Mouse (Mus musculus) embryonic facial prominence, embryonic 14.5 days (tissue): ENCODE data around the gene Pde10a. TPM values are rescaled to one million over a fixed set of nuclear protein-coding genes. Genes with fewer than 3 reads are reported as not detected.

Source experiments
- ATAC-seq: fragments of 200-750 bp; cut with Nextera tagmentation; 2 replicates; pipeline ENCODE4 v1.8.0; 2017; ENCODE audit warnings: low read depth, moderate number of reproducible peaks, moderate TSS enrichment
- DNase-seq: peaks from one replicate; pipeline ENCODE4 v3.0.0-alpha.2; 2015; ENCODE audit warnings: low spot score
- H3K27ac ChIP-seq: fragments of 300-500 bp; sonication (generic); replicated peaks from 2 replicates; pipeline ENCODE4 v1.5.1; 2014; ENCODE audit warnings: low read depth, mild to moderate bottlenecking, low read length, moderate library complexity
- H3K27me3 ChIP-seq: fragments of 300-500 bp; sonication (generic); replicated peaks from 2 replicates; pipeline ENCODE4 v1.6.1; 2014; ENCODE audit warnings: low read length; ENCODE audit not compliant: control insufficient read depth, insufficient read depth
- H3K36me3 ChIP-seq: fragments of 300-500 bp; sonication (generic); 2 replicates; pipeline ENCODE4 v1.6.1; 2014; ENCODE audit warnings: low read length, mixed read lengths; ENCODE audit not compliant: control insufficient read depth, insufficient read depth
- H3K4me1 ChIP-seq: fragments of 300-500 bp; sonication (generic); 2 replicates; pipeline ENCODE4 v1.6.1; 2014; ENCODE audit warnings: antibody characterized with exemption, low read length; ENCODE audit not compliant: control insufficient read depth, insufficient read depth
- H3K4me2 ChIP-seq: fragments of 300-500 bp; sonication (generic); 2 replicates; pipeline ENCODE4 v1.6.1; 2014; ENCODE audit warnings: low read depth, mild to moderate bottlenecking, low read length, moderate library complexity, mixed read lengths
- H3K4me3 ChIP-seq: fragments of 300-500 bp; sonication (generic); 2 replicates; pipeline ENCODE4 v1.5.1; 2014; ENCODE audit warnings: low read depth, mild to moderate bottlenecking, low read length
- H3K9ac ChIP-seq: fragments of 300-500 bp; sonication (generic); 2 replicates; pipeline ENCODE4 v1.6.1; 2014; ENCODE audit warnings: low read depth, mild to moderate bottlenecking, low read length, moderate library complexity, mixed read lengths
- H3K9me3 ChIP-seq: fragments of 300-500 bp; sonication (generic); 2 replicates; pipeline ENCODE4 v1.6.1; 2016; ENCODE audit warnings: low read length; ENCODE audit not compliant: control insufficient read depth
- WGBS: fragments of 180-500 bp; shearing (Covaris S2); extraction: QIAGEN DNeasy Blood & Tissue Kit; methylation state at CpG from one replicate; pipeline ENCODE4 v1.1.7; 2014; 5-methylcytosine and 5-hydroxymethylcytosine counted together
- polyA plus RNA-seq: library from polyadenylated mRNA; unstranded; fragments of >200 nt; fragmentation: Nextera tagmentation; extraction: Ambion mirVana; gene quantifications from 2 replicates; pipeline ENCODE4 v1.2.1, GENCODE M21; 2014

Gene Pde10a
- polyA plus RNA-seq, 1 experiment from 2014 or later, result 2.3 TPM

GRCm38 (mm10) chr17:8892193-8892985, 367.2 kb downstream of the Pde10a start:
- Histone ChIP-seq H3K4me3 (no peak overlapping the region), H3K9ac (no peak overlapping the region), H3K36me3 (no peaks in the 10 kb centered on the region), H3K4me2 (no peak overlapping the region), H3K27ac (no peak overlapping the region), H3K27me3 (no peaks in the 10 kb centered on the region), H3K9me3 (no peaks in the 10 kb centered on the region), H3K4me1 (no peaks in the 10 kb centered on the region)
- ATAC-seq, result no peak
- DNase-seq, result no peak
- 71% methylated on average over 13 of the region's 13 CpGs for WGBS

GRCm38 (mm10) chr17:8895991-8896390, 370.8 kb downstream of the Pde10a start:
- Histone ChIP-seq H3K27ac (no peak overlapping the region), H3K4me2 (no peak overlapping the region), H3K36me3 (no peaks in the 10 kb centered on the region), H3K4me1 (no peaks in the 10 kb centered on the region), H3K9ac (no peak overlapping the region), H3K9me3 (no peaks in the 10 kb centered on the region), H3K27me3 (no peaks in the 10 kb centered on the region), H3K4me3 (no peak overlapping the region)
- DNase-seq (no peak), ATAC-seq (no peak)
- 63% methylated on average over 14 of the region's 14 CpGs for WGBS

GRCm38 (mm10) chr17:8897749-8898148, 372.6 kb downstream of the Pde10a start:
- 82% methylated on average over 10 of the region's 10 CpGs for WGBS
- Histone ChIP-seq H3K4me3 (no peak overlapping the region), H3K9ac (no peak overlapping the region), H3K27ac (no peak overlapping the region), H3K27me3 (no peaks in the 10 kb centered on the region), H3K4me2 (no peak overlapping the region), H3K4me1 (no peaks in the 10 kb centered on the region), H3K36me3 (no peaks in the 10 kb centered on the region), H3K9me3 (no peaks in the 10 kb centered on the region)
- ATAC-seq (no peak), DNase-seq (no peak)

- no peak for ATAC-seq
- H3K4me1 ChIP-seq, result no peaks in the 10 kb centered on the region
- H3K9me3 ChIP-seq, result no peaks in the 10 kb centered on the region
- 76% methylated on average over 8 of the region's 8 CpGs for WGBS
- H3K36me3 ChIP-seq, result no peaks in the 10 kb centered on the region
- DNase-seq, result no peak
- H3K27ac ChIP-seq, result no peak overlapping the region
- H3K9ac ChIP-seq, result no peak overlapping the region
- H3K4me2 ChIP-seq, result no peak overlapping the region
- H3K27me3 ChIP-seq, result no peaks in the 10 kb centered on the region
- H3K4me3 ChIP-seq, result no peak overlapping the region
Observed at GRCm38 (mm10) chr17:8898221-8898620, 373.0 kb downstream of the Pde10a start.

GRCm38 (mm10) chr17:8899212-8899611, 374.0 kb downstream of the Pde10a start:
- Histone ChIP-seq H3K4me1 (no peaks in the 10 kb centered on the region), H3K9me3 (no peaks in the 10 kb centered on the region), H3K9ac (no peak overlapping the region), H3K4me2 (no peak overlapping the region), H3K27me3 (no peaks in the 10 kb centered on the region), H3K4me3 (no peak overlapping the region), H3K27ac (no peak overlapping the region), H3K36me3 (no peaks in the 10 kb centered on the region)
- 85% methylated on average over 7 of the region's 7 CpGs for WGBS
- no peak for DNase-seq
- no peak for ATAC-seq

- WGBS, result 84% methylated on average over 5 of the region's 5 CpGs
- H3K4me3 ChIP-seq, result no peak overlapping the region
- H3K4me2 ChIP-seq, result no peak overlapping the region
- ATAC-seq (no peak), DNase-seq (no peak)
- H3K4me1 ChIP-seq, result no peaks in the 10 kb centered on the region
- no peak overlapping the region for H3K27ac ChIP-seq
- no peaks in the 10 kb centered on the region for H3K9me3 ChIP-seq
- H3K27me3 ChIP-seq, result no peaks in the 10 kb centered on the region
- no peaks in the 10 kb centered on the region for H3K36me3 ChIP-seq
- no peak overlapping the region for H3K9ac ChIP-seq
Observed at GRCm38 (mm10) chr17:8903555-8904283, 378.5 kb downstream of the Pde10a start.

- Histone ChIP-seq H3K9me3 (no peaks in the 10 kb centered on the region), H3K9ac (no peak overlapping the region), H3K27ac (no peak overlapping the region), H3K27me3 (no peaks in the 10 kb centered on the region), H3K36me3 (no peaks in the 10 kb centered on the region), H3K4me3 (no peak overlapping the region), H3K4me1 (no peaks in the 10 kb centered on the region), H3K4me2 (no peak overlapping the region)
- DNase-seq, result no peak
- 63% methylated on average over 5 of the region's 5 CpGs for WGBS
- no peak for ATAC-seq
Observed at GRCm38 (mm10) chr17:8910571-8910970, 385.4 kb downstream of the Pde10a start.

GRCm38 (mm10) chr17:8912933-8913332, 387.8 kb downstream of the Pde10a start:
- H3K36me3 ChIP-seq, result no peaks in the 10 kb centered on the region
- no peak overlapping the region for H3K4me3 ChIP-seq
- no peaks in the 10 kb centered on the region for H3K4me1 ChIP-seq
- H3K9me3 ChIP-seq, result no peaks in the 10 kb centered on the region
- no peak overlapping the region for H3K27ac ChIP-seq
- no peak for ATAC-seq
- 91% methylated on average over 3 of the region's 3 CpGs for WGBS
- no peak for DNase-seq
- H3K9ac ChIP-seq, result no peak overlapping the region
- no peaks in the 10 kb centered on the region for H3K27me3 ChIP-seq
- H3K4me2 ChIP-seq, result no peak overlapping the region

- no peak overlapping the region for H3K27ac ChIP-seq
- no peak overlapping the region for H3K9ac ChIP-seq
- no peaks in the 10 kb centered on the region for H3K9me3 ChIP-seq
- no peaks in the 10 kb centered on the region for H3K27me3 ChIP-seq
- no peak overlapping the region for H3K4me3 ChIP-seq
- H3K36me3 ChIP-seq, result no peaks in the 10 kb centered on the region
- ATAC-seq (no peak), DNase-seq (no peak)
- H3K4me1 ChIP-seq, result no peaks in the 10 kb centered on the region
- H3K4me2 ChIP-seq, result no peak overlapping the region
Observed at GRCm38 (mm10) chr17:8915693-8916092, 390.5 kb downstream of the Pde10a start.
